Mouse (Mus musculus): Measurements from ENCODE around the gene Akap6. TPM values are rescaled to one million over a fixed set of nuclear protein-coding genes. Genes with fewer than 3 reads are reported as not detected.

The Akap6 gene
- total and polyA plus RNA-seq, 3 experiments = 0.12 to 0.42 (median 0.33) TPM

DNA sequence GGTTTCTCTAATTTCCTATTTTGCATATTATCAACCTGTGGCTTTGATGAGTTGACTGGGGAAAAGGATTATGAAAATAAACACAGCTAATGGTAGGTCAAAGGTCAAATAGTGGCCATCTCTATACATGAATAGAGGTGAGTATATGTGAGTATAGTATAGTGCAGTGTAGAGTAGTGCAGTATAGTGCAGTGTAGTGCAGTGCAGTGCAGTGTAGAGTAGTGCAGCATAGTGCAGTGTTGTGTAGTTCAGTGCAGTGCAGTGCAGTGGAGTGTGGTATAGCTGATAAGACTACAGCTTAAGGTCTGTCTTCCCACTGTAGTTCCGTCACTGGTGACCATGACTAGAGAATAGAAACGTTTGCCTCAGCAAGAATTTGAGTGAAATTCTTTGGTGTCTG lies 245.8 kb downstream of the Akap6 start:
- Histone ChIP-seq H3K27me3 (replicated peaks) (no peaks in the 10 kb centered on the region), H3K27ac (ENCODE audit: insufficient read depth, low read depth) (no peak overlapping the region), H3K36me3 (replicated peaks in 1 of 2; ENCODE audit: control insufficient read depth in 1 of 2, insufficient read depth in 1 of 2, low read length in 1 of 2) (no peaks in the 10 kb centered on the region), H3K79me2 (replicated peaks; ENCODE audit: control insufficient read depth, extremely low read depth, insufficient read depth, poor library complexity, severe bottlenecking) (no peaks in the 10 kb centered on the region), H3K4me2 (ENCODE audit: insufficient read depth, low read depth, poor library complexity, severe bottlenecking) (no peak overlapping the region), H3K9me3 (replicated peaks; ENCODE audit: low read length) (no peaks in the 10 kb centered on the region), H3K9ac (ENCODE audit: insufficient read depth, low read depth) (no peak overlapping the region), H3K4me1 (ENCODE audit: control insufficient read depth in 1 of 2, insufficient read depth in 2 of 2) (peaks cover 6 to 12% of the 10 kb centered on the region in 2 experiments; a peak in 3 of 4 replicates), H3K4me3 (replicated peaks in 1 of 3; ENCODE audit: low read depth in 2 of 3, low read length in 2 of 3, poor library complexity in 1 of 3) (no peak overlapping the region)
- DNase-seq (ENCODE audit: extremely low read depth) = no peak
- no peak for TF ChIP-seq NELFE (IDR thresholded peaks at IDR 0.05; ENCODE audit: low read depth, low read length)
- TF ChIP-seq ZNF384 (IDR thresholded peaks at IDR 0.05; ENCODE audit: low read depth, low read length) = no peak
- TF ChIP-seq E2F4 (IDR thresholded peaks at IDR 0.05; ENCODE audit: insufficient replicate concordance, low read depth, low read length) = no peak
- TF ChIP-seq MAFK (IDR thresholded peaks at IDR 0.05; ENCODE audit: insufficient replicate concordance, low read length) = no peak
- TF ChIP-seq BHLHE40 (IDR thresholded peaks at IDR 0.05; ENCODE audit: low read depth, low read length) = no peak
- dilution Hi-C loops (cut with MboI; ENCODE audit: extremely low pct_ligation_motif_present, extremely low pct_unique_long_range_greater_than_20kb, low sequenced_read_pairs) (no loop called here), in situ Hi-C loops (cut with MboI; ENCODE audit: low pct_ligation_motif_present, low pct_unique_long_range_greater_than_20kb, low sequenced_read_pairs) (no loop called here)

GRCm38 (mm10) chr12:52950660-52951059 lies 251.5 kb downstream of the Akap6 start:
- Histone ChIP-seq H3K4me1 (ENCODE audit: control insufficient read depth in 1 of 2, insufficient read depth in 2 of 2) (no peaks in the 10 kb centered on the region), H3K4me3 (replicated peaks in 1 of 3; ENCODE audit: low read depth in 2 of 3, low read length in 2 of 3, poor library complexity in 1 of 3) (no peak overlapping the region), H3K9ac (ENCODE audit: insufficient read depth, low read depth) (no peak overlapping the region), H3K79me2 (replicated peaks; ENCODE audit: control insufficient read depth, extremely low read depth, insufficient read depth, poor library complexity, severe bottlenecking) (no peaks in the 10 kb centered on the region), H3K36me3 (replicated peaks in 1 of 2; ENCODE audit: control insufficient read depth in 1 of 2, insufficient read depth in 1 of 2, low read length in 1 of 2) (no peaks in the 10 kb centered on the region), H3K4me2 (ENCODE audit: insufficient read depth, low read depth, poor library complexity, severe bottlenecking) (no peak overlapping the region), H3K9me3 (replicated peaks; ENCODE audit: low read length) (no peaks in the 10 kb centered on the region), H3K27me3 (replicated peaks) (no peaks in the 10 kb centered on the region), H3K27ac (ENCODE audit: insufficient read depth, low read depth) (no peak overlapping the region)
- TF ChIP-seq HCFC1 (IDR thresholded peaks at IDR 0.05; ENCODE audit: low read depth, low read length) = no peak
- in situ Hi-C loops (cut with MboI; ENCODE audit: low pct_ligation_motif_present, low pct_unique_long_range_greater_than_20kb, low sequenced_read_pairs) (no loop called here), dilution Hi-C loops (cut with MboI; ENCODE audit: extremely low pct_ligation_motif_present, extremely low pct_unique_long_range_greater_than_20kb, low sequenced_read_pairs) (no loop called here)
- DNase-seq (ENCODE audit: extremely low read depth) = no peak

- Histone ChIP-seq H3K4me3 (replicated peaks in 1 of 3; ENCODE audit: low read depth in 2 of 3, low read length in 2 of 3, poor library complexity in 1 of 3) (no peak overlapping the region), H3K9me3 (replicated peaks; ENCODE audit: low read length) (no peaks in the 10 kb centered on the region), H3K36me3 (replicated peaks in 1 of 2; ENCODE audit: control insufficient read depth in 1 of 2, insufficient read depth in 1 of 2, low read length in 1 of 2) (no peaks in the 10 kb centered on the region), H3K4me2 (ENCODE audit: insufficient read depth, low read depth, poor library complexity, severe bottlenecking) (no peak overlapping the region), H3K9ac (ENCODE audit: insufficient read depth, low read depth) (no peak overlapping the region), H3K27ac (ENCODE audit: insufficient read depth, low read depth) (no peak overlapping the region), H3K4me1 (ENCODE audit: control insufficient read depth in 1 of 2, insufficient read depth in 2 of 2) (no peaks in the 10 kb centered on the region), H3K79me2 (replicated peaks; ENCODE audit: control insufficient read depth, extremely low read depth, insufficient read depth, poor library complexity, severe bottlenecking) (no peaks in the 10 kb centered on the region), H3K27me3 (replicated peaks) (no peaks in the 10 kb centered on the region)
- DNase-seq (ENCODE audit: extremely low read depth) = no peak
- in situ Hi-C loops (cut with MboI; ENCODE audit: low pct_ligation_motif_present, low pct_unique_long_range_greater_than_20kb, low sequenced_read_pairs) = no loop called here
- dilution Hi-C loops (cut with MboI; ENCODE audit: extremely low pct_ligation_motif_present, extremely low pct_unique_long_range_greater_than_20kb, low sequenced_read_pairs) = no loop called here
- TF ChIP-seq BHLHE40 (IDR thresholded peaks at IDR 0.05; ENCODE audit: low read depth, low read length) (no peak), RCOR1 (conservative IDR thresholded peaks at IDR 0.05; ENCODE audit: low read depth, low read length) (no peak), CHD2 (IDR thresholded peaks at IDR 0.05; ENCODE audit: low read length) (no peak), GABPA (IDR thresholded peaks at IDR 0.05; ENCODE audit: insufficient replicate concordance, low read depth, low read length) (no peak), SIN3A (IDR thresholded peaks at IDR 0.05; ENCODE audit: low read length) (no peak), E2F4 (IDR thresholded peaks at IDR 0.05; ENCODE audit: insufficient replicate concordance, low read depth, low read length) (no peak), MXI1 (IDR thresholded peaks at IDR 0.05; ENCODE audit: low read depth, low read length) (no peak), CHD1 (IDR thresholded peaks at IDR 0.05; ENCODE audit: low read depth, low read length) (no peak), MAFK (IDR thresholded peaks at IDR 0.05; ENCODE audit: insufficient replicate concordance, low read length) (no peak), IRF4 (IDR thresholded peaks at IDR 0.05; ENCODE audit: low read depth, low read length) (no peak), POLR2A (IDR thresholded peaks at IDR 0.05; ENCODE audit: low read depth, low read length) (no peak), POLR2AphosphoS2 (IDR thresholded peaks at IDR 0.05; ENCODE audit: low read depth, low read length) (no peak), NRF1 (IDR thresholded peaks at IDR 0.05; ENCODE audit: low read depth, low read length) (no peak), MYC (IDR thresholded peaks at IDR 0.05; ENCODE audit: low read depth, low read length) (no peak), TCF12 (IDR thresholded peaks at IDR 0.05; ENCODE audit: low read depth, low read length) (no peak), TBP (conservative IDR thresholded peaks at IDR 0.05; ENCODE audit: low read depth, low read length) (no peak)
Measured at GRCm38 (mm10) chr12:52957587-52957986, 258.4 kb downstream of the Akap6 start.
